Mouse (Mus musculus) retina, postnatal 1 day (tissue): ENCODE results near the gene Mrpl54.
A peak's percentile ranks its signal among the peaks of the same experiment; 100 is the strongest.
"Not testable (repeated sequence)": the region's sequence is repeated elsewhere in the genome, so short reads cannot be mapped to it uniquely, and the experiment has no call there.

Source experiments
- DNase-seq: peaks from one replicate; pipeline ENCODE4 v3.0.0-alpha.2; 2012

Mrpl54 gene

DNA sequence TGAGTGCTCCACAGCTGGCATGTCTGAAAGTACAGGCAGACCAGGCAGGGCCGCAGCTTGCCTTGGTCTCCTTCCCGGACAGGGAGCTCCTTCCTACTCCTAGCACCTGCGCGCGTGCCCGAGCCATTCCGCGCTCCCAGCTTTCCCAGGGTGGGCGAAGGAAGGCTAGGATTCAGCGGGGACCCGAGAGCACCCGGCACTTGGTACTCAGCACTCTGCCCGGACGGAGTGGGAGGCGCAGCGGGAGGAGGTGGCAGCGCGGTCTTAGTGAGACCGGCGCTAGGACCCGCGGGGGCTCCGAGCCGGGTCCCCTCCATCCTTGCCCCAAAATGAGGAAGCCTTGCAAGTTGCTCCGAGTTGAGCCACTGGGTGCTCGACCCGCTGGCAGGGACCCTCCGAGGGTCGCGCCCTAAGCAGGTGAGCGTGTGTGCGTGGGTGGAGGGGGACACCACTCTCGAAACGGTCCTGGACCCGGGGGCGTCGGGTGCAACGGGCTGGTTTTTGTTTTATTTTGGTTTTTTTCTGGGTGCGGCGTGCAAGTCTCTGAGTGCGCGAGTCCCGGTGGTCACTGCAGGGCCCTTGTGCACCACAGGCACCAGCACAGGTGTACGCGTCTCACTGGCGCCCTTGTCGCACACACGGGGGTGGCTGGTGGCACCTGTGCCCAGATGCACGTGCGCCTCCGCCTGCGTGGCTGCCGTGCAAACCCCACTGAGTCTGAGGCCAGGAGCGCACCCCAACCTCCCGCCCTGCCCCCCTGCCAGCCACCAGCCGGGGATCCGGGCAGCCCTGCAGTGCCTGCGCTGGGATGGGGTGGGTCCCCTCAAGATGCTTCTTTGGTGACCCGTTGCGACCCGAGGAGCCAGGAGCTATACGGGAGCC is 9.3 kb downstream of the Mrpl54 start:
- peak; percentile 54 for DNase-seq

DNA sequence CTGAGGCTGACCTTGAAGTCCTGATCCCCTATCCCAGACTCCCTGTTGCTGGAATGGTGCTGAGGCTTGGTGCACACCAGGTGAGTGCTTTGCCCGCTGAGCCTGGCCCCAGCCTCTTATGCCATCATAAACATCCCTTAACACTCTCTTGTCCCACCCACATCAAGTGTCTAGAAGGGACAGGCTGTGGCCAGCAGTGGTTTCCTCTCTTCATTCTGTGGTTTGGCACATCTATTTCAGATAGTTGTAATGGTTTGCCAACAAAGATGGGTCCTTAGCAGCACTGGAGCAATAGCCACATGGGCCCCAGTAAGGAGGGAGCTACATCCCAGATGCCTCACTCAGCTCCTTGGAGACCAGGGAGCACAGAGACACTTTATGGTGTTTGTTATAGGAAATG is 11.8 kb downstream of the Mrpl54 start:
- DNase-seq: no peak

DNA sequence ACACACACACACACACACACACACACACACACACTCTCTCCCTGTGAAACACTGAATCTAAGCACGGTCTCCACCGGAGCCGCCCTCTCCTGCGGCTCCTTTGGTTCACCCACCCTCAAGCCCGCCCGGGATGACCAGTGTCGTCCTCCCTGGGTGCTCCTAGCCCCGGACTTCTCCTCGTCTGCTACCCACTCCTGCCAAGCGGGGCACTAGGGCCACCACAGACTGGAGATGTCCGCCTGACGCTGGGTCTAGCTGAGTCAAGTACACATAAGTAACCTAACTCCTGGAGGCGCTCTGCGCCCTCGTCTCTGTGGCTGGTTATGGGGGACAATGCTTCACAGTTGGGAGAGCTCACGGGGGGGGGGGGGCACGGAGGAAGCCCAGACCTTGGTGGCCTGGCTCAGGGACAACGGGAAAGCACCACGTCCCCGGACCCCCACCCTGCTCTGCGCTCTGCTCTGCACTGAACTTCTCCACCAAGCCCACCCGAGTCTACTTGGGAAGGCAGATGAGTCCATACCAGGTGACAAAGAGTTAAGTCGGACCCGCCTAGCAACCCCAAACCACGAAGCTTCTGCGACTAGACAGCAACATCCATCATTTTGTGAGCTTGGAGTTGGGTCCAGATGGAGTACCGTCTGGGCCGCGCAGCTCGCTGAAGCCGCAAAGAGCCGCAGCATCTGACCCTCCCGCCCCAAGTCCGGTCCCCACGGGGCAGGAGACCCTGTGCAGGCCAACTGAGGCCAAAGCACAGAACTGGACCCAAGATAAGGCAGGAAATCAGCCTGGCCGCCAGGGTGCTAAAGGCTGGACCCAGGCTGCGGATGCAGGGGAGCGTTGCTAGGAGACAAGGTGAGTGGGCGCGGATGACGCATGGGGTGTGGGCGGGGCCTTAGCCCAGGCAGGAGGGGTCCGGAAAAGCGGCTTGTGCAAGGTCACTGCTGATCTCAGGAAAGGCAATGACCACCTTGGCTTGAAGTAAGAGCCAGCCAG is 14.0 kb downstream of the Mrpl54 start, which contains the start of gene Matk:
Matk (plus strand) TSS at position 512 of the 996 bp plus-strand sequence.
- DNase-seq: peak; percentile 76

DNA sequence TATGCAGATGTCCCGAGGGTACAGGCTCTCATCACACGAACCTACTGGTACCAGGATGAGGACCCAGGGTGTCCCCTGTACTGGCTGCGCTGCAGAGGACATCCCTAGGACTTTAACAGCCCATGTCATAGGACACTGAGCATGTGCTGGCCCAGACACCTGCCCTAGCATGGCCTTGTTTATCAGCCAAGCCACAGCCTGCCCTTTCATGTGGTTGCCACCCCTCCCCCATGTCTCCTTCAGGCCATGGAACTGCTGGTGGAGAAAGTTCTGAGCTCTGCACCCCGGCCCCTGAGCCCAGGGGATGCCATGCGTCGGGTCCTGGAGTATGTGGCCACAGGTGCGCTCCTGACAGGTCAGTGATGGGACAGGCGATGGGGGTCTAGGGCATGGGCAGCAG is 17.3 kb downstream of the Mrpl54 start:
- DNase-seq: no peak

DNA sequence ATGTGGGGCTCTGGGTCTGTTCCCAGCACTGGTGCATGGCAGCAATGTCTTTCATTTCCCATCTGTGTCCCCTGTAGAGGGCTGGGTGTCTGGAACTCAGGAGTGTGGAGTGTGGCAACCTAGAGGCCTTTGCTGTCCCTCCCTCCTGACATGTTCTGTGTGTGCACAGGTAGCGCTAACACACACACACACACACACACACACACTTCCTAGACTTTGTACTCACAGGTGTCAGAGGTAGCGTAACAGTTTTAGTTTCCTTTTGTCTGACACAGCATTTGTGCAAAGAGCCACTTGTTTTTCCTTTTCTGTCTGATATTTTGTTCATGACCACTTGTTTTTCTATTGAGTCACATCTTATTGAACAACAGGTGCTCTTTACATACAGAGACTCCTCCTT is 18.9 kb downstream of the Mrpl54 start:
- DNase-seq: no peak

DNA sequence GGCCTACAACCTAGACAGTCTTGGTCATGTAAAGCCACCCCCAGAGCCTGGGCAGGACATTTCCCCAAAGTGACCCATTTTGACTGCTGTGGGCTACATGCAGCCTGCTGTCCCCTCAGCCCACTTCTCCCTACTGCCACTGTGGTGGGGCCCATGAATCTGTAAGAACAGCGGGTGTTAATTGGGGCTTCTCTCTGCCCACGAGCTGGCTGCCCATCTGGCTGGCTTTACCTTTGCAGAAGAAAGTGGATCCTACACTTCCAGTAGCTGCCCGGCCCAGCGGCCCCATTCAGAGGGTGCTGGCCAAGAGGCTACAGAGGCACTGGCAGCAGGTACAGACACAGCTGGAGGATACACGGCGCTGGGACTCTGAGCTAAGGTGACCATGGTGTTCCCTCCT is 21.6 kb downstream of the Mrpl54 start:
- DNase-seq: no peak

DNA sequence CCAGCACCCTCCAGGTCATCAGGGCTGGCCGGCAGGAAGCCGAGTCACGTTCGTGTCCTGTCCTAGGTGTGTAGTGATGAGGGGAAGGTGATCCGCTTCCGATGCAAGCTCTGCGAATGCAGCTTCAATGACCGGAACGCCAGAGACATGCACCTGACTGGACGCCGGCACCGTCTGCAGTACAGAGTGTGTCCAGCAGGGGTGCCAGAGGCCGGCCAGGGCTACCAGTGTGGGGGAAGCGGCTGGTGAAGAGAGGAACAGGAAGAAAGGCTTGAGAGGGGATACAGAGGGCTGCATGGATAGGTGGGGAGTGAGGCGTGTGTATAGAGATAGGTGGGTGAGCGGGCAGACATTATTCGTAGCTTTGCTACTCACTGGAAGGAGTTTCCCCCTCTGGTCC is 22.1 kb downstream of the Mrpl54 start:
- DNase-seq: peak; percentile 82

DNA sequence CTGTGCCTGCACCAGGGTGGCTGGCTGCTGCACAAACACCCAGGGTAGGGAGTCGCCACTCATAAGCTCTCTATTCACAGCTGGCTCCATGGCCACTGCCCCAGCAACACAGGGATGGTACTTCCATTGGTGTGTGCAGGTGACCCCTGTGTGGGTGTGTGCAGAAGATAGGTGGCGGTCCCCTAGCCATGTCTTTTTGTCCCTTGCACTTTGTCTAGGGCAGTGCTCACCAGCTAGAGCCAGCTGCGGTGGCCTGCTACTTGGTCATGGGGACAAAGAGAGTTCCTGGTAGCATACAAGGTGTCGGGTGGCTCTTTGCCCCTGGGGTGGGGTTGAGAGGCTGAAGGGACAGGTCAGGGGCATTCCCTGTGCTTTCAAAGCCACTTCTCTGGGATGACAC is 22.6 kb downstream of the Mrpl54 start:
- no peak for DNase-seq

DNA sequence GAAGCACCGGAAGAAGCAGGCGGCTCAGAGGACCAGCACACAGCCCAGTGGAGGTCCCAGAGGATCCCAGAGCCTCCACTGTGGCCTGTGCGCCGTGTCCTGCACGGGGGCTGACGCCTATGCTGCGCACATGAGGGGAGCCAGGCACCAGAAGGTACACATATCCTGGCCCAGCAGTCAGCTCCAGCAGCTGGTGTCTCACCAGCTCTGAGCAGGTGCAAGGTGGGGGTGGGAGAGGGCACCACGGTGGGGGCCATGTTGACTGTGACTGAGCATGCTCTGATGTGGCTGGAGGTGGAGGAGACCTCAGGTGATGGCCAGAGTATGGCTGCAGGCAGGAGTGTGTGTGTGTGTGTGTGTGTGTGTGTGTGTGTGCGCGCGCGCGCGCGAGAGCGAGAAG is 24.7 kb downstream of the Mrpl54 start:
- no peak for DNase-seq

DNA sequence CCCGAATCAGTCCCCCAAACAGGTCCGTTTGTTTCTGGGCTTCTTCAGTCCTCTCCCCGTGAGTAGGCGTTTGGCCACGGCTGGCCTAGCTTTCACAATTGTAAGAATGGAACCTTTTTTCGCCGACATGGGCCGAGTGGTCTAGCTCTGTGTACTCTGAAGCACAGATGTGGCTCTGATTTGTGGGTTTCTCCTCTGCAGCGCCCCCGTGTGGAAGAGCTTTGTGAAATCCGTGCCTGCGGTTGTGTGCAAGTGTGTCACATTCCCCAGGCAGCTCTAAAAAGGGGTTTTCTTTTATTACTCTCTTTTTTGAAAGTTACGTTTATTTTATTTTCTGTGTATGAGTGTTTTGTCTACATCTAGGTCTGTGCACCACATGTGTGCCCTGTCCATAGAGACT is 25.9 kb downstream of the Mrpl54 start:
- DNase-seq: peak; percentile 81

DNA sequence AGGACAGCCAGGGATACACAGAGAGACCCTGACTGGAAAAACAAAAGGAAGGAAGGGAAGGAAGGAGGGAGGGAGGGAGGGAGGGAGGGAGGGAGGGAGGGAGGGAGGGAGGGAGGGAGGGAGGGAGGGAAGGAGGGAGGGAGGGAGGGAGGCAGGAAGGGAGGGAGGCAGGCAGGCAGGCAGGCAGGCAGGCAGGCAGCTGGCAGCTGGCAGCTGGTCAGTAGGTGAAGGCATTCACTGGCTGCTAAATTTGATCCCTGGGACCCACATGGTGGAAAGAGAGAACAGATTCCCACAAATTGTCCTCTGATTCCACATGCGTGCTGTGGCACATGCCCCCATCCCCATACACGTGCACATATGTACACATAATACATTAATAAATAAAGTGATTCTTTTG is 28.1 kb downstream of the Mrpl54 start:
- DNase-seq: no peak

DNA sequence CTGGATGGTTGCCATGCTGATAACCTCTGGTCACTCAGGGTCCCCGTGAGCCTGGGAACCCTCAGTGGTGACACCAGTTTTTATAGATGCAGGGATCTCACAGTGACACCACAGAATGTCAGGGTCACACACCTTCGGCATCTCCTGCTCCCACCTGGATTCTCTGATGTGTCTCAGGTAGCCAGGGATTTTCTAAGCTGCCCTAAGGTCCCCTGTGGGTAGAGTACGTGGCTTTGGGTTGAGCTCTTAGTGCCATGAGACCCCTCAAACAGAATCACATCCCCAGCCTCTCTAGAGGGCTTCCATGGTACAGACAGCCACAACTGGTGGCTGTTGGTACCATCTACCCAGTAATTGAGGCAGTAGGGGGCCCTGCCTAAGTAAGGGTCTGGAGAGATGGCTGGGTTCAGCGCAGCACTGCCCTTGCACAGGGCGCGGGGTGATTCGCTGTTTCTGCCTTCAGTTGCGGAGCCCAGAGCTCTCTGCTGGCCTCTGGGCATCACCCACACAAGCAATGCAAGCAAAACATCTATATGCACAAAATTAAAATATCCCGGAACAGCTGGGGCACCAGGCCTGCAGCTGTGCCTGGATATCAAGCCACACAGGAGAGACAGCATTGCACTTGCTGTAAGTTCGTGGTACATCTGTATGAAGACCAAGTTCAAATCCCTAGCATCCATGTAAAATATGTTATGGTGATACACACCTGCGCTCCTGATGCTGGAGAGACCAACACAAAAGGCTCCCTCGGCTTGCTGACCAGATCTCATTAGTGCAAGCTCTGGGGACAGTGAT is 30.1 kb downstream of the Mrpl54 start:
- no peak for DNase-seq

DNA sequence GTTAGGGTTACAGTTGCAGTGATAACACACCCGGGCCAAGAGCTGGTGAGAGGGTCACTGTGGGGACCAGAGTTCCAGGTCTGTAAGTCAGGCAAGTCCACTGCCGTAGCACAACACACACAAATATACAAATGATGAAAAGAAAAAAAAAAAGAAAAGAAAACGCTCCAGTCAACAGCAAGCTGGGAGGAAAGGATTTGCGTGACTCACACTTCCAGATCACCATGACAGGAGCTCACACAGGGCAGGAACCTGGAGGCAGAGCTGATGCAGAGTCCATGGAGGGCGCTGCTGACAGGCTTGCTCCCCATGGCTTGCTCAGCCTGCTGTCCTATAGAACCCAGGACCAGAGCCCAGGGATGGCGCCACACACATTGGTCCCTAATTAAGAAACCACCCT is 32.5 kb downstream of the Mrpl54 start:
- no peak for DNase-seq

DNA sequence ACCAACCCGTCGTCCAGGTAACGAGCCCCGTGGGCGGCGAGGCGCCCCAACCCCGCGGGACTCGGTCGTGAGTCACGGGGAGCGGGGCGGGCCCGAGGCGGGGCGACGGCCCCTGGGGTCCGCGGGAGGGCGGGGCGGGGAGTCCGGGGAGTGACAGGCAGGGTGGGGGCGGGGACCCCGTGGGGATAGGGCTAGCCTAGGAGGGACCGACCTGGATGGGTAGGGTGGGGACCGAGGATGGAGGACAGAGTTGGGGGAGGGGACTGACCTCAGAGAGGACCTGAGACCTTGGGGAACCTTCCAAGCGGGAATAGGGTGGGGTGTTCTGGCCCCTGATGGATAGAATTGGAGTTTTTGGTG is 33.5 kb downstream of the Mrpl54 start:
- no peak for DNase-seq

DNA sequence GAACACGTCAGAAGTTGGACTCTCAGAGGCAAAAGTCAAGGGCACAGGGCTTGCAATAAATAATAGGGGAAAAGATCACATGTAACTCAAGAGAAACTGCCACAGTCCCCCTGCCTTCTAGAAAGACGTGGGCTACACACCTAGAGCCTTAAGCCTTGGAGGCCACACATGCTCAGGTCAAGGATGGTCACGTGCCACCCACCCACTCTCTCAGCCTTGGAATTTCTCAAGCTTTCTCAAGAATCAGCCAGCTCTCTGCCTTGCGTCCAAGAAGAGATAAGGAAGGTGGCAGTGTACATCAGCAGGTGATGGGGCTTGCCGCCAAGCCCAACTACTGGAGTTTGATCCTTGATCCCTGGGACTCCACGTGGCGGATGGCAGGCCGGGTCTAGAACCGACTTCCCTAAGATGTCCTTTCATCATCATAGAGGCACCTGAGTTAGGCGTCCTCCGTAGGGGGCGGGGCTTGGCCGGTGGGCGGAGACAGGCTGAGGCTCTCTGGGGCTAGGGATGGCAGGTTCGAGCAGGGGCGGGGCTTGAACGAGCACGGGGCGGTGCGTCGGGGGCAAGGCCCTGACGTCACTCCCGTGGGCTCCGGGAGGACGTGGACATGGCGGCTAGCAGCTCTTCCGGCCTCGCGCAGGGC is 34.0 kb downstream of the Mrpl54 start, which contains the start of gene Zfr2:
Zfr2 (plus strand) TSS at position 576 of the 646 bp plus-strand sequence.
- DNase-seq: peak; percentile 89

DNA sequence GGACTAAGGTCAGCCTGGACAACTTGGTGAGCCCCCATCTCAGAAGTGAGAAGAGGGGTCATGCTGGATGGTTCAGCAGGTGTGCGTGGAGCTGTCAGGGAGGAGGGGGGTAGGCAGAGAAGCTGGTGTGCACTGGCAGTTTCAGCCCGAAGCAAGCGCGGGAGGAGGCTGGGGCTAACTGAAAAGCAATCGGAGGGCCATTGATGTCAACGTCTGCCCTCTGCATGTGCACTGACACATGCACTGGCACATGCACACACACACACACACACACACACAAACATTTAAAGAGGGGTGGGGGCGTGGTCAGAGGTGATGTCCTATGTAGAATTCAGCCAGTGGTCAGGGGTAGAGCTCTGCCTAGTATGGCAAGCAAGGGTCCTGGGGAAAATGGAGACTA is 35.3 kb downstream of the Mrpl54 start:
- DNase-seq: no peak

DNA sequence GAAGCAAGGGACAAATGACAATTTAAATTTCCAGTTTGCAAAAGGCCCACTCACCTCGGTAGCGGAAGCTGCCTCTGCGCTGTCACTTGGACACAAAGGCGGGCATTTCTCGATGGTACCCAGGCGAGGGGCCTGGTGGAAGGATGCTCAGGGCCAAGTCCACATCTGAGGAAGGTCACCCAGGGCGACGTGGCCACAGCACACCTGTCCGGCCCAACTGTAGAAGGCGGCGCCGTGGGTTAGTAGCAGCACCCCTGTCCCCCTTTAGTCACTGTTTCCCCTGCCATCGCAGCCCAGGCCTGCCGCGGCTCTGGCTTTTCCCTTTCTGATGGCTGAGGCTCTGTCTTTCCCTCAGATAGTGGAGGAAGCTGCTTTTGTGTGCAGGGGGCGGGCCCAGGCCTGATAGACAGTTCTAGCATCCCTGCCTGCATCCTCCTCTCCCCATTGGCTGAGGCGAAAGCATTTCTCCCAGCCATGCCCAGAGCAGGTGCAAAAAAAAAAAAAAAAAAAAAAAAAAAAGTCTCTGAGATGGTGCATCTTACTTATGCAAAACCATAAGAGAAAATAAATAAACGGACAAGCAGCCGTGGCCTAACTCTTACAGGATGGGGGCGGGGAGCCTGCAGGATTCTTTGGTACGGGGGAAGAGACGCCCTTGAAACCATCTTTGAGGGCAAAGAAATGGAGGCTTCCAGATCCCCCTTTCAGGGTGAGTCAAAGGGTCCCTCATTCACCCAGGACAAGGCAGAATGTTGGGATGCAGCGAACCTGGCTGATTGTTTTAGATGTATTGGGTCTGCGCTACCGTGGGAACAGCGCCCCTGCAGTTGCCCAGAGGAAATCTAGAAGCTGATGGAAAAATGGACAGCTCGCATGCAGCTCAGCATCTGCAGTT is 36.0 kb downstream of the Mrpl54 start, which contains the start of gene Atcay:
Atcay (minus strand) TSS at position 396 of the 895 bp plus-strand sequence.
- DNase-seq: peak; percentile 83

DNA sequence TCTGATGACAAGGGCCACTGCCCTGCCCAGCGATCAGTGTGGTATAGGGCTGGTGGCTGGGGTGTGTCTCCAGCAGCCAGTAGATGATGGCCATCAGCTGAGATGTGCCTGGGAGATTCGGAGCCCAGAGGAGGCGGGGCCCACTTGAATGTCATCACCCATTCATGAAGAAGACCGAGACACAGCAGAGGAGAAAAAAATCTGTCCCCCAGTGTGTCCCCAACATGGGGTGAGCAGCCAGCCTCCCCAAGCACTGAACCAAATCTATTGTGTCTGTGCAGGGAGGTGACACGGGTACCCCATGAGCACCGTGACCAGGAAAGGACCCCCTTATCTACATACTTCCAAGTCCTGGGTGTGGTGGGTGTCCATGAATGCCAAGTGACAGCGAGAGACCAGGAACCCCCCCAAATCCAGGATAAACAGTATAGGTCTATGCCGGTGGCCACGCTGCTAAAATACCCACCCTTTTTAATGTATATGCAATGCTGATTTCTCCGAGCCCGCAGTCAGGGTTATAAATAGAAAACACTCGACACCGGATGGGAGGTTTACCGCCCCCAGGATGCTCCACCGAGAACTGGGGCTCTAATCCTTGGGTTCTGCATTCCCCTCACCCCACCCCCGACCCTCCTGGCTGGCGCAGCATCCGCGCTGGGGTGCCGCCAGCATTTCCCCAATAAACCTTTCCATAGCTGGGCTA is 36.8 kb downstream of the Mrpl54 start:
- no peak for DNase-seq

DNA sequence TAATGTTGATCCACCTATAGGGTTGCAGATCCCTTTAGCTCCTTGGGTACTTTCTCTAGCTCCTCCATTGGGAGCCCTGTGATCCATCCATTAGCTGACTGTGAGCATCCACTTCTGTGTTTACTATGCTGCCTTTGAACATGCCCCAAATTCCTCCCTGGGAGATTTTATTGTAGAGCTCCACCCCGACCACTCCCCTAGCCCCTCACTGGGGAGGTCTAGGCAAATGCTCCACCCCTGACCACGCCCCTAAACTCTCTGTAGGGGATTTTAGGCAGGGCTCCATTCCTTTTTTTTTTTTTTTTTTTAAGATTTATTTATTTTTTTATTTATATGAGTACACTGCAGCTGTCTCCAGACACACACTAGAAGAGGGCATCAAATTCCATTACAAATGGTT is 43.0 kb downstream of the Mrpl54 start:
- not testable (repeated sequence) for DNase-seq

DNA sequence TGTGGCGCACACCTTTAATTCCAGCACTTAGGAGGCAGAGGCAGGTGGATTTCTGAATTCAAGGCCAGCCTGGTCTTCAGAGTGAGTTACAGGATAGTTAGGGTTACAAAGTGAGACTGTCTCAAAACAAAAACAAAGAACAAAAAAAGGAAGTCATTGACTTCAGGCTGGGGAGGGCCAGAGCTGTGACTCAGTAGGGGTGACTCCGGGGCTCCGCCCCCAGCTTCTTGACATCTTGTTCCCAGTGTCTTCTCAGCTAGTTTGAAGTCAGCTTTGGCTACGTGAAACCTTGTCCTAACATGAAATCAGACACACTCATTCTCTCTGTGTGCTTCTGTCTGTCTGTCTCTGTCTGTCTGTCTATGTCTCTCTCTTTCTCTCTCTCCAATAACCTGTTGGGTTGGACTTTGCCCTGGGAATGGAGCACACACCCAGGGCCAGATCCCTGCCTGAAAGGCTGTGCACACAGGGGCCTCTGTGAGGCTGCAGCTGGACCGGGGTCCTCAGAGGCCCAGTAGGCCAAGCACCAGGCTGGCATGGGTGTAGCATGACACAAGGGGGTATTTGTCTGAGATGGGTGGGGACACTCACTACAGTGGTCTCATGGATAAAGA is 45.2 kb downstream of the Mrpl54 start:
- DNase-seq: no peak
